Comparison of ENCODE assay signal across 16 mouse cellular contexts in genomic region chr19:21507561-21508232, GRCm38 (mm10). TPM values are rescaled to one million over a fixed set of nuclear protein-coding genes. Genes with fewer than 3 reads are reported as not detected.
DNase-seq lines count a peak whose midpoint lies in the region; ATAC-seq lines count a peak whose summit lies in the region.
"Had no signal": no experiment of that assay in that cellular context is flagged by ENCODE, and none has a peak within 500 bp of the region (broad histone marks: within the 10 kb centered on the region; RNA-seq: fewer than 3 reads in every experiment).

No protein-coding gene starts in this region.

- H3K4me3 ChIP-seq in kidney, embryonic 14.5 days (ENCODE audit: low read length), result no peak overlapping the region
- H3K4me3 ChIP-seq in midbrain, embryonic 14.5 days (replicated peaks; ENCODE audit: low read depth, low read length), result no peak overlapping the region
- H3K4me3 ChIP-seq in midbrain, embryonic 10.5 days, result no peak overlapping the region
- H3K4me3 ChIP-seq: heart, embryonic 12.5 days; hindbrain, embryonic 10.5 days; midbrain, embryonic 15.5 days; neural tube, embryonic 13.5 days had no signal

- no peak overlapping the region for H3K9ac ChIP-seq in kidney, embryonic 14.5 days (ENCODE audit: low read depth, low read length)
- H3K9ac ChIP-seq in midbrain, embryonic 14.5 days (replicated peaks; ENCODE audit: low read length), result no peak overlapping the region
- H3K9ac ChIP-seq: heart, embryonic 12.5 days; midbrain, embryonic 15.5 days; neural tube, embryonic 13.5 days had no signal

- H3K4me2 ChIP-seq in kidney, embryonic 14.5 days (replicated peaks; ENCODE audit: low read depth, low read length), result no peak overlapping the region
- H3K4me2 ChIP-seq in midbrain, embryonic 14.5 days (ENCODE audit: low read length), result no peak overlapping the region
- H3K4me2 ChIP-seq: heart, embryonic 12.5 days; midbrain, embryonic 15.5 days; neural tube, embryonic 13.5 days had no signal

- no peaks in the 10 kb centered on the region for H3K9me3 ChIP-seq in kidney, embryonic 14.5 days (ENCODE audit: control insufficient read depth, low read length)
- no peaks in the 10 kb centered on the region for H3K9me3 ChIP-seq in midbrain, embryonic 14.5 days (ENCODE audit: control insufficient read depth, low read length)
- H3K9me3 ChIP-seq in midbrain, embryonic 10.5 days (replicated peaks), result no peaks in the 10 kb centered on the region
- H3K9me3 ChIP-seq: heart, embryonic 12.5 days; hindbrain, embryonic 10.5 days; midbrain, embryonic 15.5 days; neural tube, embryonic 13.5 days had no signal

- ATAC-seq in kidney, embryonic 14.5 days (ENCODE audit: low FRiP score, low TSS enrichment), result no peak
- ATAC-seq in activated CD4-positive, CD25-positive, alpha-beta regulatory T cell, adult 4 months, result peak; percentile 70
- no peak for ATAC-seq in midbrain, embryonic 14.5 days (ENCODE audit: low FRiP score, low TSS enrichment)
- ATAC-seq: midbrain, embryonic 15.5 days had no signal

- no peaks in the 10 kb centered on the region for H3K4me1 ChIP-seq in kidney, embryonic 14.5 days (ENCODE audit: control insufficient read depth, insufficient read depth, low read length)
- no peaks in the 10 kb centered on the region for H3K4me1 ChIP-seq in midbrain, embryonic 14.5 days (ENCODE audit: control insufficient read depth, insufficient read depth, low read length)
- no peaks in the 10 kb centered on the region for H3K4me1 ChIP-seq in midbrain, embryonic 10.5 days
- H3K4me1 ChIP-seq: heart, embryonic 12.5 days; hindbrain, embryonic 10.5 days; midbrain, embryonic 15.5 days; neural tube, embryonic 13.5 days had no signal

- no peaks in the 10 kb centered on the region for H3K27me3 ChIP-seq in kidney, embryonic 14.5 days (ENCODE audit: control insufficient read depth, insufficient read depth, low read length)
- H3K27me3 ChIP-seq in midbrain, embryonic 14.5 days (ENCODE audit: control insufficient read depth, insufficient read depth, low read length), result no peaks in the 10 kb centered on the region
- no peaks in the 10 kb centered on the region for H3K27me3 ChIP-seq in midbrain, embryonic 10.5 days (ENCODE audit: low read depth, poor library complexity, severe bottlenecking)
- H3K27me3 ChIP-seq: heart, embryonic 12.5 days; midbrain, embryonic 15.5 days; neural tube, embryonic 13.5 days had no signal

- no peak overlapping the region for H3K27ac ChIP-seq in kidney, embryonic 14.5 days (ENCODE audit: low read depth, low read length)
- H3K27ac ChIP-seq in midbrain, embryonic 14.5 days (replicated peaks; ENCODE audit: low read depth, low read length), result no peak overlapping the region
- no peak overlapping the region for H3K27ac ChIP-seq in midbrain, embryonic 10.5 days (replicated peaks)
- H3K27ac ChIP-seq: hindbrain, embryonic 10.5 days; midbrain, embryonic 15.5 days; neural tube, embryonic 13.5 days had no signal

- DNase-seq in kidney, adult 18-20 months, result peak; percentile 11
- DNase-seq in CD4-positive helper T cell, adult 2 months (ENCODE audit: low read depth, low spot score), result peak; percentile 29
- DNase-seq in kidney, adult 9 months, result peak; percentile 66
- no peak for DNase-seq in urinary bladder, postnatal 14 days (ENCODE audit: low spot score)
- no peak for DNase-seq in midbrain, embryonic 14.5 days
- no peak for DNase-seq in midbrain, embryonic 10.5 days (ENCODE audit: low spot score)
- DNase-seq: cerebellum, postnatal 14 days; gastrocnemius, postnatal 25 days; liver; right cerebral cortex, postnatal 4 days had no signal

- WGBS in kidney, embryonic 14.5 days, result 85% methylated on average over 7 of the region's 7 CpGs
- 87% methylated on average over 7 of the region's 7 CpGs for WGBS in midbrain, embryonic 14.5 days
- WGBS in midbrain, embryonic 10.5 days, result 86% methylated on average over 7 of the region's 7 CpGs

- H3K36me3 ChIP-seq in kidney, embryonic 14.5 days (ENCODE audit: control insufficient read depth, insufficient read depth, low read length), result no peaks in the 10 kb centered on the region
- H3K36me3 ChIP-seq in midbrain, embryonic 14.5 days (ENCODE audit: control insufficient read depth, insufficient read depth, low read length), result no peaks in the 10 kb centered on the region
- no peaks in the 10 kb centered on the region for H3K36me3 ChIP-seq in midbrain, embryonic 10.5 days
- H3K36me3 ChIP-seq: heart, embryonic 12.5 days; hindbrain, embryonic 10.5 days; midbrain, embryonic 15.5 days; neural tube, embryonic 13.5 days had no signal

RNA-seq across cellular contexts. Expression of gene Gda, which starts 34.5 kb away (rescaled TPM):
- polyA plus RNA-seq in kidney, embryonic 14.5 days (2014; fragmentation: Nextera tagmentation; extraction: Ambion mirVana), result 0.24 TPM in 1 of 2 replicates, not detected in the other
- polyA plus RNA-seq in activated CD4-positive, CD25-positive, alpha-beta regulatory T cell, adult 4 months (2017; shearing (Covaris generic)), result under 1 TPM in 1 of 2 experiments, not detected in 1; 0.31 TPM
- 0.13 and 0.20 TPM in 2 replicates for polyA plus RNA-seq in midbrain, embryonic 14.5 days (2014; fragmentation: Nextera tagmentation; extraction: Ambion mirVana)
- not detected in 2 replicates for polyA plus RNA-seq in midbrain, embryonic 10.5 days (2016; fragmentation: Nextera tagmentation; extraction: Ambion mirVana)
- polyA plus RNA-seq: hindbrain, embryonic 10.5 days had no signal

Comparison
In these comparisons a context has a peak if more than half of its experiments do, and no peak if none do; other contexts are left out.
1. DNase-seq: peak in kidney, adult 18-20 months (single experiment), CD4-positive helper T cell, adult 2 months (single experiment) and kidney, adult 9 months (single experiment); none in urinary bladder, postnatal 14 days (single experiment), midbrain, embryonic 14.5 days (single experiment) and midbrain, embryonic 10.5 days (single experiment).